Mouse (Mus musculus): ENCODE results near the gene Igdcc3.

Gene Igdcc3

DNA sequence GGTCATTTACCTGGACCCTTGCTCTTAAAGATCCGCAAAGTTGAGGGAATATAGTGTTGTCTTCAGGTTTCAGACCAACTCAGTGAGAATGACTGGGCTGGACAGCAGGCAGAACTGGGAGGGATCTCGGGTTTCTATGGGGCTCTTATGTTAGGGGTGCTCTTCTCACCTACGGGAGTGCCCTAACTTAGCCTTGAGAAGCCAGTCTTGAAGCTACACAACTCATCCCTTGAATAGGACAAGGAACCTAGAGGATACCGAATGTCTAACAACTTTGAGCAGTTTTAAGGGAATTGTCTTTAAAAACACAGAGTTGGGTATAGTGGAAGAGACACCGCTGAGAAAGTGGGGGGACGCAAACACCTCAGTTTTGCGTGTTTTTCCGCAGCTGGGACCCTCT is 498 bp upstream of the Igdcc3 start:
- no peak for DNase-seq (ENCODE audit: low read depth, low spot score)

DNA sequence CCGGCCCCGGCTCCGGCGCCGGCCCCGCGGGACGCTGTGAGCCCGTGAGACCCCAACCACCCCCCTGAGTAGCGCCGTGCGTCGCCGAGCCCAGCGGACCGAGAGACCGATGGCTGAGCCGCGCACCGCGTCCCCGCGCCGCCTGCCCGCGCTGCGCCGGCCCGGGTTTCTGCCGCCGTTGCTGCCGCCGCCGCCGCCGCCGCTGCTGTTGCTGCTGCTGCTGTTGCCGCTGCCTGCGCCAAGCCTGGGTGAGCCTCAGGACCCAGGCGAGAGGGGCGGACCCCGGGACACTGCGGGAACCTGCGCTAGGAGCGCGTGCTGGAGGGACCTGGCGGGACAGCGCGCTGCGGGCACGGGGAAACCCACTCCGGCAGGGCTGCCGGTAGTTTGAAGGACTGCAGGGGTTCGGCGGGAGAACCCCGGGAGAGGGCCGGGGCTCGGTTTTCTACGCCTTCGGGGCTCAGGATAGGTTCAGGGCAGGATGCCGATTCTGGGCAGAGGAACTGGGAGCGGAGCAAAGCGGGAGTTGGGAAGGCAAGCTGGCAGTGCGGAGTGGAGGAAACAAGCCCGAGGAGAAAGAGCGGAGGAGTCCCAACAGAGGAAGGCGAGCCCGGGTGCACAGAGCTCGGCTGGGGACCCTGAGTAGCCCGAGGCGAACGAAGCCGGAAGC is 452 bp downstream of the Igdcc3 start:
- DNase-seq (ENCODE audit: low read depth, low spot score): peak; percentile 54

DNA sequence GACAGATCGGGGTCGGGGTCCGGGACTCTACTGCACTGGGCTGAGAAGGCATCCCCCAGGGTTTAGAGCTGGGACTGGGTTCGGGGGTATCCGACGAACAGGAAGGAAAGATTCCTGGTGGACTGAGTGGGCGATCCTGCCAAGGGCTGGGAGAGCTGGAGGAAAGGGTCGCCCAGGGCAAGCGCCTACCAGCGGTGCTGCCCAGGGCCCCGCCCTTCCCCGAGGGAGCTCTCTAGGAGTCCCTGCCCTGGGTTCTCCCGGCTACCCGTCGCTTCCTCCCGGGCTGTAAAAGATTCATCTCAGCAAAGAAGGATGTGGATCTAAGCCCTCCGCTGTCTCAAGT is 958 bp downstream of the Igdcc3 start:
- DNase-seq (ENCODE audit: low read depth, low spot score): no peak

DNA sequence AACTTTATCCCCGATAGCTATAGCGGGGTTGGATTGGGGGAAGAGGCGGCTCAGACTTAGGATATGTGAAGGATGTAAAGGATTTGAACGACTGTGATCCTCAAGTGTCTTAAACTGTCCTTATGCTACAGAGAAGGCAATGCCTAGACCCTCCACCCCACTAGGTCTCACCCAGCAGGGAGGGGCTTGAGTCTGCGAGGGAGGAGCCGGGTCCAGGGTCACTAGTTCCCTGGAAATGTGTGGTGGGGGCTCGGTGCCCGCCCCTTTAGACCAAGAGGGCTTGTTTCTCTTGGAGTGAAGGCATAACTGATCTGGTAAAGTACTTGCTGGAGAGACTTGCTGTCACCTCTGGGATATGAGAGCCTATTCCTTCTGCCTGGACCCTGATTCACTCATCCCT is 1.4 kb downstream of the Igdcc3 start:
- DNase-seq (ENCODE audit: low read depth, low spot score): no peak

DNA sequence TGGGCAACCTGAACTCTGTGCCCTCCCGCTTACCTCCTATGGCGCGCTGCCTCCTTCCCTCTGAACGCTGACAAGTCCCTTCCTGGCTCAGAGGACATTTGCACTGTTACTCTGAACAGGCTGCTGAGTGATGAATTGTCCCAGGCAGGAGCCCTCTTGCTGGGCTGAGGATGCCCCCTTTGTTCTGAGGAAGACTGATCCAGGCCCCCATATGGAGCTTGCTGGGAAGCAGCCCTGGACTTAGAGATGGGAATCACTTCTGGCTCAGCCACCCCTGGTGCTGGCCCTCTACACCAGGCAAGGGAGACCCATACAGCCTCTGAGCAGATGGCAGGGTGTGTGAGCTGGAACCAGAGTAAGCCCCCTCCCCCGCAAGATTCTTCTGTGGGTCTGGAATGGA is 5.0 kb downstream of the Igdcc3 start:
- DNase-seq (ENCODE audit: low read depth, low spot score): no peak

DNA sequence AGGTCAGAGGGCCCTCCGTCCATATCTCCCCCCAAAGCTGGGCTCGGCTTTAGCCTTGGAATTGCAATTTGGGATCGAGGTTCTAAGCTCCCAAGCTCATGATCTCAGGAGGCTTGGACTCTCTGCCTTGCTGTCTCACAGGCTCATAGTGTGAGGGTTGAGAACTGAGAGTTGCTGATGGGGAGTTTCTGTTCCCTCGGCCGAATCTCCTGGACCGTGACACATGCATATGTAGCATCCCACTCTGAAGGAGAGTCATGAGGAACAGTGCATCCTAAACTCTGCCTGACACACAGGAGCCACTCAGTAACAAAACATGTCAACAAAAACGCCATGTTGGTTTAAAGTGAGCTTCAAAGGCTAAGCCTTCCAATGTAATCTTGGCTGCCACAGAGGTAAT is 7.5 kb downstream of the Igdcc3 start:
- DNase-seq (ENCODE audit: low read depth, low spot score): no peak

DNA sequence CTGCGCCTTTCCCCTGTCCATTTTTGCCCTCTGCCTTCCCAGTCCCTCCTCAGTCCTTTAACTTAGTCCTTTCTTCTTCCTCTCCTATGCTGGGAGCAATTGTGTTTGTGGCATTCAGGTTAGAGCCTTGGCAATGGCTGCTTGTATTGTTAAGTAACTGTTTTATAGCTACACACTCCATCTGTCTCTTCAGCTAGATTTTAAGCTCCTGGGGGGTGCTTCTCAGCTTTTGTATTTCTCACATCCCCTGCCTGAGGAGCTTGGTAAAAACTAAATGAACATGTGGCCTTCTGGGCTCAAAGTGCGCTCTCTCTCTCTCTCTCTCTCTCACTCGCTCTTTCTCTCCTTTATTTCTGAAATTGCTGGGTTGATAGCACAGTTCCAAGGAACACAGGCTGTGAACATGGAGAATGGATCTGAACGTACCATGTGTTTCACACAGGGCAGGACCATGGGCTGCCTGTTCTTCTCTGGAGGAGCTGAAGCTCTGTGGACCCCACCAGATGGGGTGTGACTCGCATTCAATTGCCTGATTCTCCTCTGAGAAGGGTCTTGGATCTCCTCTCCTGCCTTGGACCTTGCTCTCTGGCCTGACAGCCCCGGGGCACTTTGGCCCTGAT is 11.8 kb downstream of the Igdcc3 start:
- no peak for DNase-seq (ENCODE audit: low read depth, low spot score)

DNA sequence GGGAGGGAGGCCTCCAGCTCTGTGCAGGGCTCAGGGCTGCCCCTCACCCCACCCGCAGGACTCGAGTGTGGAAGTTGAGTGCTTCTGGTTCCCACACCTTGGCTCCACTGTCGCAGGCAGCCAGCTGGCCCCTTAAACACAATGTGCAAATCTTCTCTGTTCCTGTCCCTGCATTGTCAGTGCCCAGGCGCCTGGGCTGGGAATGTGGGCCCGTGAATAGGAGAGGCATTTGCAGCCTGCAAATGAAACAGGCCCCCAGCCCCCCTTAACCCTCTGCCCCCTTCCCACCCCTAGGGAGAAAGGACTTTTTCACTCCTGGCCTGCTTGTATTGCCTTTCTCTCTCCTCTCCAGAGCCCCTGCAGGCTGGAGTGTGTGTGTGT is 12.3 kb downstream of the Igdcc3 start:
- DNase-seq (ENCODE audit: low read depth, low spot score): no peak

DNA sequence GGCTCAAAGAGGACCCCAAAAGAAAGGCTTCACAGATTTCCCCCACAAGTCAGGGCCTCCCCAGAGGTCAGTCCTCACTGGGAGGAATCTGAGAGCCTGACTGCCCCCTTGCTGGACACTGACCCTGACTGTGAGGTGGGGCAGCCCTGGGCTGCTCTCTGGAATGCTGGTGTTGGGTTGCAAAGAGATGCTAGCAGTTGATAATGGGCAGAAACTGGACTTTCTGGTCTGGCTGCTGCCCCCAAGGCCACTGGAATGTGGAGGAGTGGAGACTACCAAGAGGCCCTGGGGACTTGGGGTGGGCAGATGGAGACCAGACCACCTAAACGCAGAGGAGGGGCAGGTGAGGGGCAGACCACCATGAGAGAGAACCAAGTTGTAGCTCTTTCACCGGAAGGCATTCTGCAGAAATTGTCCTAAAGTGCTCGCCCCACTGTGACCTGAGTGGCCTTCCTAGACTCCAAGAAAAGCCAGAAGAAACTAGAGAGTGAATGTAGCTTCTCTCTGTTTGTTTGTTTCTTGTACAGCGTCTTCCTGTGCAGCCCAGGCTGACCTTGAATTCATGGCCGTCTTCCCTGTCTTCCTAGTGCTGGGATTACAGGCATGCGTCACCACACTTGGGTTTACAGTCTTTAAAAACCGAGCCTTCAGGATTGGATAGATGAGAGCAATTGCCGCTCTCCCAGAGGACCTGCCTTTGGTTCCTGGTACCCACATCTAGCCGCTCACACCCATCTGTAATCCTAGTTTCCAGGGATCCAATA is 13.9 kb downstream of the Igdcc3 start:
- no peak for DNase-seq (ENCODE audit: low read depth, low spot score)

DNA sequence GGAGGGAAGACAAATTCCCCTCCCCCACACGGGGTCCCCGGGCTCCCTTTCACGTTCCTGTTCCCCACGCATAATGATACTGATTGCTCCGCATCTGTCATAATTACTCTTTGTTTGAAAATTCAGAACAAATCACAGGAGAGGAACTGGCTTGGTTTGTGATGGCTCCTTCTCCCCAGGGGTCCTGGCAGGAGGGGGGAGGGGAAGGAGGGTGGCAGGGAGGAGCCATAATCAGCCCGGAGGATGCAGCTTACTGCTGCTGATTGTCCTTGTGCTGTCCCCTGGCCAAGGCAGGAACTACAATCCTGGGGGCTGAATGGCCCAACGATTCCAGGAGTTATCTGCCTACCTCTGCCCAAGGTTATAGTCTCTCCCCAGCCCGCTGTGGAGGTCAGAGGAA is 15.6 kb downstream of the Igdcc3 start:
- DNase-seq (ENCODE audit: low read depth, low spot score): no peak

DNA sequence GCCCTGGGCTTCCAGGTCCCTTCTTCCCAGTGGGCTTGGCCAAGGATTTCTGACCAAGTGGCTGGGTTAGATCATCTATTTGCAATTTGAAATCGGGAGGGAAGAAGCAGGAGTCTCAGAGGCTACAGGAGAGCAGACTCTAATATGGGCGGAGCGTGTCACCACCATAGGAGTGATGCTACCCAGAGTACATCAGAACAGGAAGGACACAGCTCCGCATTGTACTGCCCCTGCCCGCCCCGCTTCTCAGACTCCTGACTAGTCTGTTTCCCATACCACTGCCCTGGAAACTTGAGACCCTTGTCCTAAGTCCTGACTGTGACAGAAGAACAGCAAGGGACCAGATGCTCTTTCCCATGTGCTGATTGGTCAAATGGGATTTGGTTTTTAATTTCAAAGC is 16.6 kb downstream of the Igdcc3 start:
- no peak for DNase-seq (ENCODE audit: low read depth, low spot score)

DNA sequence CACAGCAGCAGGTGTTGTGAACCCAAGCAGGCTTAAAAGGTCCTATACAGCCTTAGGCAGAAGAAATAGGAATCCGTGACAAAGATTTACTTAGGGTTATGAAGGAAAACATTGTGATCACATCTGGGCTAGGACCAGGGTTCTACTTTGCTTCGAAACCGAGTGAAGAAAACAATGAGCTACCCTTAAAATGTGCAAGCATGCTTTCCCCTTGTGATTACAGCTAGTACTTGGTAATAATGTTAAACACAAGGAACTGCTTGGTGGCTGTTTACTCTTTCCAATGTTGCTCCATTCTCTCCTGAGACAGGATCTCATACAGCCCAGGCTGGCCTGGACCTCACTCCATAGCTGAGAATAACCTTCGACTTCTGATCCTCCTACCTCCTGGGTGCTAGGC is 20.2 kb downstream of the Igdcc3 start:
- no peak for DNase-seq (ENCODE audit: low read depth, low spot score)

DNA sequence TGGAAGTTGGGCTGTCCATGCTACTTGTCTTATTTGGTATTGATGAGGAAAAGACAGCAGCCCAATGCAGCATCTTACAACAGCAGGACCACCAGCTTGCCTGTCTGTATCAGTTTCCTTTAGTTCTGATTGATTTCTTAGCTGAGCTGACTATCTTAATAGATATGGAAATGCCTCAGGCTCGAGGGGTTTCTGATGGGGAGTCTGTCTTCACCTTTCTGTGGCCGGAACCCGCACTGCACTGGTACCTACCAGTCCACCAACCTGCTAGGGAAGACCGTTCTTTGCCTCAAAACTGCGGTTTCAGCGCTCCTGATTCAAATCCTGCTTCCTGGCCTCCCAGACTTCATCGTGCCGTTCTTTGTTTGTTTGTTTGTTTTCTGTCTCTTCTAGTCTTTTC is 20.9 kb downstream of the Igdcc3 start:
- DNase-seq (ENCODE audit: low read depth, low spot score): no peak

DNA sequence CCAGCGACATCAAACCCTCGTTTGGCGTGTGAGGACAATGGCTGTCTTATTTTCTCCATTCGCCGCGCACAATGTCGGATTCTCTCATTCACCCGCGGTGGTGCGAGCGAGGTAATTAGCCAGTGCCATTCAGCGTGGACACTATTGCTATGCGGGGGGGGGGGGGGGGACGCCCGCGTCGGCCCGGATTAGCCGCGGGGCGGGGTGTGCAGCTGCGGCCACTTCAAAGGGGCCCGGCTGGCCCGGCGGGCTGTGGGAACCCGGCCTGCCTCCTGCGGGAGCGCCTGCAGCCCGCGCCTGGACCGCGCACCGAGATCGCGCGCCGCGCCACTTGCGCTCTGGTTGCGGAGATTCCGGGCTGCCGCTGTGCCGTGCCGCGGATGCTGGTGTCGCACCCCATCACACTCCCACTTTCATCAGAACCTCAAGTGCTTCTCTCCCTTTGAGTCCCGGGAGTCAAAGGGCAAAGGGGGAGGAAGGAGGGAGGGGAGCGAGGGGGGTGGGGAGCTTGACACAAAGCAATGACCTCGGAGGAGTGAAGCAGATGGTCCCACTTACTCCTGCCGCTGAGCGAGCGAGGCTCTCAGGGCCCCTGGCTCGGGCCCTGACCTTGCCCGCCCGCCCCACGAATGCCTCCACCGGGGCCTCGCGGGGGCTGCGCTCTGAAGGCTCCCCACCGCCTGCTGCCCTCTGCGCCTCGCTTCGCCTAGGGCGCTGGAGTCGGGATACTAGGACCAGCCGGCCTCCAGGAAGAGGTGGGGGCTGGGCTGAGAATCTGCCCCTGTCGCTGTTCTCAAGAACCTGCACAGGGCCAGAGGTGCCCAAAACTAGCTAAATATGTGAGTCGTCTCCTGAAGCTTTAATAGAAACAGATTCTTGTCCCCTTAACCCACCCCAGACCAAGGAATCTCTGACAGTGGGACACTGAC is 22.0 kb downstream of the Igdcc3 start:
- DNase-seq (ENCODE audit: low read depth, low spot score): no peak

DNA sequence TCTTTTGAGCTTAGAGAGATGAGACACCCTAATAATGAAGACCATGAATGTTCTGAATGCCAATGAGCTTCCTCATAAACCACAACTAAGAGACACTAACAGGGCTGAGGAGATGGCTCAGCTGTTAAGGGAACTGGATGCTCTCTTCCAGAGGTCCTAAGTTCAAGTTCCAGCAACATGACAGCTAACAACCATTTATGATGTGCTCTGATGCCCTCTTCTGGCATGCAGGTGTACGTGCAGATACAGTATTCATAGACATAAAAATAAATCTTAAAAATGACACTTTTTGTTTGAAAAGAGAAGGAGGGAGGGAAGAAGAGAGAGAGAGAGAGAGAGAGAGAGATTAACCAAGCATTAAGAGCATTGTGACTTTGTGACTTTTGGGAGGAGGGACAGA is 23.9 kb downstream of the Igdcc3 start:
- no peak for DNase-seq (ENCODE audit: low read depth, low spot score)

DNA sequence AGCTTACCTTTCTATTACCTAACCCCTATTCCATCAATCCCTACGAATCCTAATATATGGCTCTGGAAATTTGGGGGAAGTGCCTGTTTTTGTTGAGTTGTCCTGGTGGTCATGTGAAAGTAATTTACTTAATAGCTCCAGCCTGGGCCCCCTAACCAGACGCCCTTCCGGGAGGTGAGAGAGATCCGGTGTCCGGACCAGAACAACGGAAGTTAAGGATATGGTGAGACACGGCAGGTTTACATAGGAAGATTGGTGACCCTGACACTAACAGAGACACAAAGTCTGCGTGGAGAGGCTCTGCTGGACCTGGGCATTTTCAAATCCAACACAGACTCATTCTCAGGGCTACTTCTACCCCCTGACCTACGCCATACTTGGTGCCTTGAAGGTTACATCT is 25.4 kb downstream of the Igdcc3 start:
- no peak for DNase-seq (ENCODE audit: low read depth, low spot score)

DNA sequence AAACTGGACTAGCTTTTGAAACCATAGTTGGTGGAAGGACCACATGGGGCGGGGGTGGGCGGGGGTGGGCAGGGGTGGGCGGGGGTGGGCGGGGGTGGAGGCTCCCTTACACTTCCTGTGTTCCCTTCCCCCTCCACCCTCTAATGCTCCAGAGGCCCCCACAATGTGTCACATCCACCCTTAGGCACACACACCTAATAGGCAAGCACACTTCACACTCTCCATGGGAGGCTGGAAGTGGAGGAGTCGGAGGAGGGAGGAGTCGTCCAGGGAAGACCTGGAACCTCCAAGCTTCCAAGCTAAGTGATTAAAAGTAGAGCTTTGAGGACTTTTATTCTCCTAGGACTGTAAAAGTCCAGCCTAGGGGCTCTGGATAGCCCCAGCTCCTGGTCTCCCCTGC is 27.5 kb downstream of the Igdcc3 start:
- no peak for DNase-seq (ENCODE audit: low read depth, low spot score)

DNA sequence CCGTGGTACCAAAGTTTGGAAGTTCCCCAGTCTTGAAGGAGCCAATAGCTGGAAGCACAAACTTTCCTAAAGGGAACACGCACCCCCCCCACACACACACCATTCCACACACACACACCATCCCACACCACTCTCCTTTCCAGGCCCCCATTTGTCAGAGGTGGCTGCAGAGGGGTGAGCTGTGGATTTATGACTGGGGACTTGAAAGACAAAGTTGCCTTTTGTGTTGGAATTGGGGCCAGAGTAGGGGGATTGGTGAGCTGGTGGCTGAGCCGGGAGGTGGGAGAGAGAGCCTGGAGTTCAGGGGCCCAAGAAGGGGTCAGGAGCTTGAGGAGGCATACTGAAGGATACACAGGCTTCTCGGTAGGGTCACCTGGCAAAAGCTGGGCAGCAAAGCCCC is 28.0 kb downstream of the Igdcc3 start:
- DNase-seq (ENCODE audit: low read depth, low spot score): peak; percentile 73

DNA sequence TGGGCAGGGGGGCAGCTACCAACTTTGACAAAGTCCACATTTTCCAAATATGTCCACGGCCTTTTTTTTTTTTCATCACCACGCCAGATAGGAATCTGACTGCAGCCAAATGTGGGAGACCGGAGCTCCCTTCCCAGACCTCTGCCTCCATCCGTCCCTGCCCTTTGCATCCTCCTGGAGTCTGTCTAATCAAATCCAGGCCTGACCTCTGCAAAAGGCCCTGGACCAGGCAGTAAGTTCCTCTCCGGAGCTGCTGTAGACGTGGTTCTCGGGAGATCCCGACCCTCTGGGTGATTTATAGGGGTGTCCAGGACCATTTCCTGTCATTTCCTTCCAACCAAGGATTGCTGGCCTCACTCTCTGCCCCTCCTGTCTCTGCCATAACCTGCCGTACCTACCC is 31.7 kb downstream of the Igdcc3 start:
- DNase-seq (ENCODE audit: low read depth, low spot score): no peak

DNA sequence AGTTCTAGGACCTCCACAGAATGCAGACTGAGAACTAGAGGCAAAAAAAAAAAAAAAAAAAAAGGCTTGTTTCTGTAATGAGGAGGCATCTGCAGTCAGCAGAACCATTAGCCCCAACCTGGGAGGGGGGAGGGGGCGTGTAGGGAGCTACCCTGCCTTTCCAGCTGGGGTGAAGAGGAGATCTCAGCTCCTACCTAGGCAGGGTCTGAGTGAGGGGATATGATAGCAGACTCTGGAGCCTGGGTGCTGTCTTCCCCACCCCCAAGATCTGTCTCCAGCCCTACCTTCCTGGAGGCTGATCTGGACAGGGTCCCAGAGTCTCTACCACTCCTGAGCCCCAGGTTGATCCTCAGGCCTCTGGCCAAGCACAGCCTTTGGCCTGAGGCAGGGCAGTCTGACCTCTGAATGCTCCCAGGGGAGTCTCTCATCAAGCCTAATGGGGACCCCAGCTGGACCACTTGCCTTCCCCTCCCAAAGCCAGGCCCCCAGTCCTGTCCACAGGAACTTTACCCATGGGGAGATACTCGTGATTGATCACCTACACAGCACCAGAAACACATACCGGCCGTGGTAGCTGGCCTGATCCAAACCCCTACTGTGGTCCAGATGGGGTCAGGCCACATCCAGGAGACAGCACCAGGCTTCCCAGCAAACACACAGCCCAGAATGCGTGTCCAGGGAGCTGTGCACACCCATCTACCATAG is 34.4 kb downstream of the Igdcc3 start:
- DNase-seq (ENCODE audit: low read depth, low spot score): no peak
